Mouse (Mus musculus) midbrain, embryonic 16.5 days (tissue): Measurements from ENCODE around the gene Spint2. TPM values are rescaled to one million over a fixed set of nuclear protein-coding genes. Genes with fewer than 3 reads are reported as not detected.
A peak's percentile ranks its signal among the peaks of the same experiment; 100 is the strongest.
"Not testable (repeated sequence)": the region's sequence is repeated elsewhere in the genome, so short reads cannot be mapped to it uniquely, and the experiment has no call there.

ENCODE experiments used
- ATAC-seq: fragments of 200-750 bp; cut with Nextera tagmentation; 2 replicates; pipeline ENCODE4 v1.8.0; 2017; ENCODE audit warnings: moderate TSS enrichment
- H3K27ac ChIP-seq: fragments of 300-500 bp; sonication (generic); 2 replicates; pipeline ENCODE4 v1.5.1; 2014; ENCODE audit warnings: mild to moderate bottlenecking, low read length, mixed read lengths
- H3K27me3 ChIP-seq: fragments of 300-500 bp; sonication (generic); 2 replicates; pipeline ENCODE4 v1.6.1; 2014; ENCODE audit warnings: low read depth, low read length, mixed read lengths; ENCODE audit not compliant: control insufficient read depth, insufficient read depth
- H3K36me3 ChIP-seq: fragments of 300-500 bp; sonication (generic); 2 replicates; pipeline ENCODE4 v1.6.1; 2014; ENCODE audit warnings: mild to moderate bottlenecking, low read length, moderate library complexity, mixed read lengths; ENCODE audit not compliant: control insufficient read depth, insufficient read depth
- H3K4me1 ChIP-seq: fragments of 300-500 bp; sonication (generic); 2 replicates; pipeline ENCODE4 v1.6.1; 2014; ENCODE audit warnings: mild to moderate bottlenecking, low read length, mixed read lengths; ENCODE audit not compliant: control insufficient read depth, insufficient read depth
- H3K4me2 ChIP-seq: fragments of 300-500 bp; sonication (generic); 2 replicates; pipeline ENCODE4 v1.6.1; 2014; ENCODE audit warnings: mild to moderate bottlenecking, low read length, mixed read lengths
- H3K4me3 ChIP-seq: fragments of 300-500 bp; sonication (generic); 2 replicates; pipeline ENCODE4 v1.5.1; 2014; ENCODE audit warnings: low read depth, mild to moderate bottlenecking, low read length, moderate library complexity, mixed read lengths
- H3K9ac ChIP-seq: fragments of 300-500 bp; sonication (generic); 2 replicates; pipeline ENCODE4 v1.6.1; 2014; ENCODE audit warnings: low read depth, low read length, mixed read lengths
- H3K9me3 ChIP-seq: fragments of 300-500 bp; sonication (generic); replicated peaks from 2 replicates; pipeline ENCODE4 v1.6.1; 2014; ENCODE audit warnings: mild to moderate bottlenecking, low read length, mixed read lengths; ENCODE audit not compliant: control insufficient read depth, poor library complexity, severe bottlenecking
- WGBS: fragments of 180-500 bp; shearing (Covaris S2); extraction: QIAGEN DNeasy Blood & Tissue Kit; methylation state at CpG from one replicate; pipeline ENCODE4 v1.1.7; 2014; 5-methylcytosine and 5-hydroxymethylcytosine counted together
- polyA plus RNA-seq: library from polyadenylated mRNA; unstranded; fragments of >200 nt; fragmentation: Nextera tagmentation; extraction: Ambion mirVana; gene quantifications from 2 replicates; pipeline ENCODE4 v1.2.1, GENCODE M21; 2015

Gene Spint2
- polyA plus RNA-seq, 1 experiment from 2014 or later: 89.7 TPM

DNA sequence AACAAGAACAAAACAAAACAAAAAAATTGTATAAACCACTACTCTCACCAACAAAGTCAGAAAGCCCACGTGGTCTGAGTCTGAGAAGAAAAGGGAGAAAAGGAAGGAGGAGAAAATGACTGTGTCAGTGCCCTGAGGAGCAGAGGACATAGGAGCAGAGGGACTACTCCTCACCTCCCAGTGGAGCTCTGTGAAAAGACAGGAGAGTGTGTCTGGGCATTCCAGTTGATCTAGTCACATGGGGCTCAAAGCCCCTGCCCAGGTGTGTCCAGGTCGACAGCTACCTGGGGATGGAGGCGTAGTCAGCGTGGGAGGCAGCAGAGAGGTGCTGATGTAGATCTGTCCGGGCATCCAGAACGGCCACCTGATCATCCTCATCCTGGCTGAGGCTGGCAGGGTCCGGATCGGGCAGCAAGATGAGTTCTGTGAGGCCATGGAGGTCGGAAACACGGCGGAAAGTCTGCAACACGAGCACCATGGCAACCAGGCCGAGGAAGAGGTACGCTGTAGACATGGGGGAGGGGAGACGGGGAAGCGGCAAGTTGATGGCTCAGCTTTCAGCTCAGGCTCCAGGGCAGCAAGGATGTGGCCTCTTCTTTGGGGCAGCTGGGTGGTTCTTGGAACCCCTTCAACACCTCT is 56.8 kb downstream of the Spint2 start:
- ATAC-seq: peak; percentile 62
- H3K36me3 ChIP-seq: no peaks in the 10 kb centered on the region
- peak overlapping the region; percentile 9; the same call in 1 of the 2 replicates for H3K4me3 ChIP-seq
- WGBS: 10% methylated on average over 16 of the region's 16 CpGs
- H3K9ac ChIP-seq: peak overlapping the region; percentile 39; the same call in 1 of the 2 replicates
- peak overlapping the region; percentile 47; the same call in 1 of the 2 replicates for H3K27ac ChIP-seq
- H3K9me3 ChIP-seq: no peaks in the 10 kb centered on the region; the same call in 1 of the 2 replicates
- H3K4me2 ChIP-seq: peak overlapping the region; percentile 40
- peaks cover 4% of the 10 kb centered on the region for H3K27me3 ChIP-seq
- peaks cover 6% of the 10 kb centered on the region for H3K4me1 ChIP-seq

DNA sequence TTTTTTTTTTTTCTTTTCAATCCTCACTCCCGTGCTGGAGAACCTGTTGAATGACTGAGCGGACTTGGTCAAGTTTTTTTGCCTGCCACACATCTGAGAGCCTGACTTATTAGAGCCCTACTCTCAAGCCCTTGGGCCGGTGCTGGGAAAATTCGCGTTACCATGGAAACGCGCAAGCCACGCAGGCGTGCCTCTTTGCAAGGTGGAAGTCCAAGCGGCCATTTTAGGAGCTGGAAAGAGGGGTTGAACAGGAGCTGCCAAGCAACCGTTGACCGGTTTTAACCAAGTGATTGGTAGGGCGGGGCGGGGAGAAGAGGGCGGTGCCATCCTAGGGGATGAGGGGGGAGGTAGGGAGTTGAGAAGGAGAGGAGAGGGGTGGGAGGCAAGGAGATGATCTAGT is 66.9 kb downstream of the Spint2 start:
- Histone ChIP-seq H3K4me2 (peak overlapping the region; percentile 14; the same call in 1 of the 2 replicates), H3K27ac (no peak overlapping the region), H3K4me1 (peaks cover 8% of the 10 kb centered on the region), H3K4me3 (no peak overlapping the region), H3K9ac (no peak overlapping the region), H3K36me3 (no peaks in the 10 kb centered on the region), H3K9me3 (no peaks in the 10 kb centered on the region; the same call in 1 of the 2 replicates), H3K27me3 (no peaks in the 10 kb centered on the region)
- ATAC-seq: no peak
- WGBS: 43% methylated on average over 15 of the region's 15 CpGs

DNA sequence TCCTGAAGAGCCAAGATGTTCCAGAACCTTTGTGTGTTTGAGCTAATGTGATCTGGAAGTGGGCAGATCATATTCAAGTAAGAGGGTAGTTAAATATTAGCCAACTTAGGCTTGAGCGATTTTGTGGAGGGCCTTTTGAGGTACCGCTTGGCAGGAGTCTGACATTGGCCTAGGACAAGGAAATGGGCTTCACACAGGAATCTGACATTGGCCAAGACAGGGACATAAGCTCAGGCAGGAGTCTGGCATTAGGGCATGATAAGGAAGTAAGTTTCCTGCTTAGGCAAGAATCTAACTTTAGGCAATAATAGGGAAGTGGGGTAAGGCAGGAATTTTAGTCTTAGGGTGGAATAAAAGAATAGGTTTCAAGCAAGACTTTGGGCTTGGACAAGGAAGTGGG is 67.5 kb downstream of the Spint2 start:
- WGBS: 64% methylated on average over 2 of the region's 2 CpGs
- Histone ChIP-seq H3K9ac (no peak overlapping the region), H3K27me3 (no peaks in the 10 kb centered on the region), H3K4me3 (peak overlapping the region; percentile 31; the same call in 1 of the 2 replicates), H3K9me3 (no peaks in the 10 kb centered on the region), H3K27ac (peak overlapping the region; percentile 32; the same call in 1 of the 2 replicates), H3K4me1 (peaks cover 8% of the 10 kb centered on the region), H3K4me2 (0 out of 2 replicates have a peak overlapping the region, but pooled peaks have one; percentile 58), H3K36me3 (no peaks in the 10 kb centered on the region)
- no peak for ATAC-seq

DNA sequence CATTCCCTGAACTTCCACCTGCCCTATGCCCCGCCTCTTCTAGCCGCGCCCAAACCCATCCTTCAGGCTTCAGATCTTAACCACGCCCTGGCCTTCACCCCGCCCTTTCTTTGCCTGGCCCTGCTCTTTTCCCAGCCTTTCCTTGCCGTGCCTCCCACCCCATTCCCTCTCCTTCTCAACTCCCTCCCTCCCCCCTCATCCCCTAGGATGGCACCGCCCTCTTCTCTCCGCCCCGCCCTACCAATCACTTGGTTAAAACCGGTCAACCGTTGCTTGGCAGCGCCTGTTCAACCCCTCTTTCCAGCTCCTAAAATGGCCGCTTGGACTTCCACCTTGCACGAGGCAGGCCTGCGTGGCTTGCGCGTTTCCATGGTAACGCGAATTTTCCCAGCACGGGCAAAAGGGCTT is 68.0 kb downstream of the Spint2 start, which contains the start of gene Catsperg1:
Gene Catsperg1 (minus strand): TSS at position 361 of the 408 bp plus-strand sequence.
- peak; percentile 89 for ATAC-seq
- Histone ChIP-seq H3K27ac (peak within 1 kb of the TSS; percentile 73), H3K9ac (peak within 1 kb of the TSS; percentile 43; the same call in 1 of the 2 replicates), H3K4me3 (peak within 1 kb of the TSS; percentile 31), H3K9me3 (no peaks in the 10 kb centered on the region), H3K27me3 (no peaks in the 10 kb centered on the region), H3K4me1 (peaks cover 8% of the 10 kb centered on the region), H3K36me3 (no peaks in the 10 kb centered on the region), H3K4me2 (peak within 1 kb of the TSS; percentile 58)
- WGBS: under 1% methylated on average over 20 of the region's 20 CpGs

DNA sequence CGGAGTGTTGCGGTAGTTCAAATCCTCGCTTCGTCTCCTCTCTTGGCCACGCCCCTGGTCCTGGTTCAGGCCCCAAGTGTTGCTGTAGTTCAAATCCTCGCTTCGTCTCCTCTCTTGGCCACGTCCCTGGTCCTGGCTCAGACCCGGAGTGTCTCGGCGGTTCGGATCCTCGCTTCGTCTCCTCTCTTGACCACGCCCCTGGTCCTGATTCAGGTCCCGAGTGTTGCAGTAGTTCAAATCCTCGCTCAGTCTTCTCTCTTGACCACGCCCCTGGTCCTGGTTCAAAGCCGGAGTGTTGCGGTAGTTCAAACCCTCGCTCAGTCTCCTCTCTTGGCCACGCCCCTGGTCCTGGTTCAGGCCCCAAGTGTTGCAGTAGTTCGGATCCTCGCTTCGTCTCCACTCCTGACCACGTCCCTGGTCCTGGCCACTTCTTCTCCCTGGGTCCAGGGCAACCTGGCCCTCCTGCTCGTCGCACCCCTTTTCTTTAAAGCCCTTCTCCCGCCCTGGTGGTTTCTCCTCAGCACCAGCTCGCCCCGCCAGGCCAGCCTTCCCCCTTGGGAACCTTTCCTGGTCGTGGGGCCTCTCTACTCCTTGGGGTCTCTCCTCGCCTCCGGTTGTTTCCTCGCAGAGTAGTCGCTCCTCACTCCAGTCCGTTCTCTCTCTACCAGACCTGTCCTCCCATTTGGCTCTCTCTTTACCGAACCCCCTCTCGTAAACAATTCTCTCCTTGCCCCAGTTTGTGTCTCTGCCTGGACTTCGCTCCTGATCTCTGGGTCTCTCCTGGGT is 68.7 kb downstream of the Spint2 start:
- not testable (repeated sequence) for H3K27me3 ChIP-seq, H3K36me3 ChIP-seq, H3K4me1 ChIP-seq, H3K9me3 ChIP-seq
- Histone ChIP-seq H3K4me2 (peak overlapping the region; percentile 58), H3K27ac (peak overlapping the region; percentile 73), H3K9ac (peak overlapping the region; percentile 43; the same call in 1 of the 2 replicates), H3K4me3 (peak overlapping the region; percentile 31)
- WGBS: 19% methylated on average over 40 of the region's 40 CpGs
- ATAC-seq: peak; percentile 16; the same call in 1 of the 2 replicates

DNA sequence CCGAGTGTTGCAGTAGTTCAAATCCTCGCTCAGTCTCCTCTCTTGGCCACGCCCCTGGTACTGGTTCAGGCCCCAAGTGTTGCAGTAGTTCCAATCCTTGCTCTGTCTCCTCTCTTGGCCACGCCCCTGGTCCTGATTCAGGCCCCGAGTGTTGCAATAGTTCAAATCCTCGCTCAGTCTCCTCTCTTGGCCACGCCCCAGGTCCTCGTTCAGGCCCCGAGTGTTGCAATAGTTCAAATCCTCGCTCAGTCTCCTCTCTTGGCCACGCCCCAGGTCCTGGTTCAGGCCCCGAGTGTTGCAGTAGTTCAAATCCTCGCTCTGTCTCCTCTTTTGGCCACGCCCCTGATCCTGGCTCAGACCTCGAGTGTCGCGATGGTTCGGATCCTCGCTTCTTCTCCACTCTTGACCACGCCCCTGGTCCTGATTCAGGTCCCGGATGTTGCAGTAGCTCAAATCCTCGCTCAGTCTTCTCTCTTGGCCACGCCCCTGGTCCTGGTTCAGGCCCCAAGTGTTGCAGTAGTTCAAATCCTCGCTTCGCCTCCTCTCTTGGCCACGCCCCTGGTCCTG is 69.4 kb downstream of the Spint2 start:
- Histone ChIP-seq H3K4me3 (peak overlapping the region; percentile 31), H3K9ac (no peak overlapping the region), H3K27ac (no peak overlapping the region), H3K36me3 (no peaks in the 10 kb centered on the region), H3K27me3 (no peaks in the 10 kb centered on the region), H3K9me3 (no peaks in the 10 kb centered on the region), H3K4me2 (peak overlapping the region; percentile 58), H3K4me1 (peaks cover 8% of the 10 kb centered on the region)
- 15% methylated on average over 26 of the region's 26 CpGs for WGBS
- no peak for ATAC-seq

DNA sequence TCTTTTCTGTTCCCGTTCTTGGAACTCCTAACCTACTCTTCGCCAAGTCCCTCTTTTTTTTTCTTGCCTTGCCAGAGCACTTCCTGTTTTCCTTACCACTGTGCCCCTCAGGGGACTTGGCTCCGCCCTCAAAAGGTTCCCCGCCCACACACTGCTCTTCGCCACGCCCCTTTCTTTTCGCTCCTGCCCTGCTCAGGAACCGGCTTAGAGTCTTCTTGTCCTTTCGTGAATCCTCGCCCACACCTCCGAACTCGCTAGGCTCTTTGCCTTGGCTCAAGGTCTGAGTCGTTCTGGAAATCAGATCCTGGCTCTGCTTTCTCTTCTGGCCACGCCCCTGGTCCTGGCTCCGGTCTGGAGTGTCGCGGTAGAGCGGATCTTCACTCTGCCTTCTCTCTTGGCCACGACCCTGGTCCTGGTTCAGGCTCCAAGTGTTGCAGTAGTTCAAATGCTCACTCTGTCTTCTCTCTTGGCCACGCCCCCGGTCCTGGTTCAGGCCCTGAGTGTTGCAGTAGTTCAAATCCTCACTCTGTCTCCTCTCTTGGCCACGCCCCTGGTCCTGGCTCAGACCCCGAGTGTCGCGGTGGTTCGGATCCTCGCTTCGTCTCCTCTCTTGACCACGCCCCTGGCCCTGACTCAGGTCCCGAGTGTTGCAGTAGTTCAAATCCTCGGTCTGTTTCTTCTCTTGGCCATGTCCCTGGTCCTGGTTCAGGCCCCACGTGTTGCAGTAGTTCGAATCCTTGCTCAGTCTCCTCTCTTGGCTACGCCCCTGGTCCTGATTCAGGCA is 70.1 kb downstream of the Spint2 start:
- H3K9ac ChIP-seq: no peak overlapping the region
- no peaks in the 10 kb centered on the region for H3K9me3 ChIP-seq
- no peaks in the 10 kb centered on the region for H3K36me3 ChIP-seq
- peaks cover 8% of the 10 kb centered on the region for H3K4me1 ChIP-seq
- H3K4me3 ChIP-seq: peak overlapping the region; percentile 29
- 0 out of 2 replicates have a peak, but pooled peaks have one; percentile 22 for ATAC-seq
- 6% methylated on average over 34 of the region's 34 CpGs for WGBS
- no peak overlapping the region for H3K27ac ChIP-seq
- H3K4me2 ChIP-seq: peak overlapping the region; percentile 58
- H3K27me3 ChIP-seq: no peaks in the 10 kb centered on the region

DNA sequence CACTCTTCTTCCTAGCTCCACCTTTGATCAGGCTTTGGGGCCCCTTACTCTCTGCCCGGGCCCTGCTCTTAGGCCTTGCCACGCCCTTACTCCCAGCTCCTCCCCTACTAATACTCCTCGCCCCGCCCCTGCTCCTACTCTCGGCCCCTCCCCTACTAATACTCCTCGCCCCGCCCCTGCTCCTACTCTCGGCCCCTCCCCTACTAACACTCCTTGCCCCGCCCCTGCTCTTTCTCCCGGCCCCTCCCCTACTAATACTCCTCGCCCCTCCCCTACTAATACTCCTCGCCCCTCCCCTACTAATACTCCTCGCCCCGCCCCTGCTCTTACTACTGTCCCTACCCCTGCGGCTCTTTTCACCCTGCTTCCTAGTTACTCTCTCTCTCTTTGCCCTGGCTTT is 70.7 kb downstream of the Spint2 start:
- not testable (repeated sequence) for H3K36me3 ChIP-seq, ATAC-seq, H3K27me3 ChIP-seq, H3K4me1 ChIP-seq, H3K27ac ChIP-seq, H3K9me3 ChIP-seq, H3K9ac ChIP-seq
- peak overlapping the region; percentile 58 for H3K4me2 ChIP-seq
- H3K4me3 ChIP-seq: peak overlapping the region; percentile 29
- 16% methylated on average over 15 of the region's 15 CpGs for WGBS
